Comparison of ENCODE assay signal across 20 mouse cellular contexts in genomic region chr13:13216363-13216762, GRCm38 (mm10). TPM values are rescaled to one million over a fixed set of nuclear protein-coding genes. Genes with fewer than 3 reads are reported as not detected.
A peak's percentile ranks its signal among the peaks of the same experiment; 100 is the strongest.
DNase-seq lines count a peak whose midpoint lies in the region; ATAC-seq and TF ChIP-seq lines count a peak whose summit lies in the region.
"Not testable (repeated sequence)": the region's sequence is repeated elsewhere in the genome, so short reads cannot be mapped to it uniquely, and the experiment has no call there.
"Had no signal": no experiment of that assay in that cellular context is flagged by ENCODE, and none has a peak within 500 bp of the region (broad histone marks: within the 10 kb centered on the region; RNA-seq: fewer than 3 reads in every experiment).

No protein-coding gene starts in this region.

- CTCF ChIA-PET in Patski (lab: Charles Lee) = not testable (repeated sequence)

- TF ChIP-seq CTCF in Patski (IDR thresholded peaks at IDR 0.05) = not testable (repeated sequence)

- H3K27me3 ChIP-seq in Patski = not testable (repeated sequence)

- peak; percentile 35 for DNase-seq in Patski (ENCODE audit: low read depth, low spot score)
- peak; percentile 11 for DNase-seq in kidney, adult 18-20 months
- peak; percentile 20 for DNase-seq in kidney, adult 9 months
- peak; percentile 11 for DNase-seq in kidney, postnatal 10 days
- peak; percentile 21 to 33 for DNase-seq in kidney, postnatal 36 days
- DNase-seq in lung, postnatal 36 days = peak; percentile 1

- POLR2A ChIA-PET in Patski (lab: Charles Lee) = not testable (repeated sequence)

- peak; percentile 90 for ATAC-seq in Patski

- in situ Hi-C loops in Patski (cut with MboI; ENCODE audit: low pct_unique_long_range_greater_than_20kb) = not testable (repeated sequence)

RNA-seq across cellular contexts. Expression of gene Prl2c5, which starts 33.8 kb away (rescaled TPM):
- polyA plus RNA-seq in Patski (2021) = 0.55 TPM
- polyA plus RNA-seq: activated CD4-positive, CD25-positive, alpha-beta regulatory T cell, adult 4 months; cortical plate, adult 2 months; embryonic facial prominence, embryonic 10.5 days; embryonic facial prominence, embryonic 13.5 days; erythroblast, embryonic 14.5 days; forebrain, embryonic 12.5 days; forebrain, embryonic 15.5 days; G1E; gonadal fat pad, adult 2 months; heart, embryonic 12.5 days; heart, embryonic 15.5 days; hindbrain, embryonic 10.5 days; hindbrain, embryonic 13.5 days; hindbrain, embryonic 16.5 days had no signal

Comparison
In these comparisons a context has a peak if more than half of its experiments do, and no peak if none do; other contexts are left out.
1. Peak in every context shown above with its lines: DNase-seq and ATAC-seq.